Comparison of ENCODE assay signal across 13 mouse cellular contexts in the genomic region with DNA sequence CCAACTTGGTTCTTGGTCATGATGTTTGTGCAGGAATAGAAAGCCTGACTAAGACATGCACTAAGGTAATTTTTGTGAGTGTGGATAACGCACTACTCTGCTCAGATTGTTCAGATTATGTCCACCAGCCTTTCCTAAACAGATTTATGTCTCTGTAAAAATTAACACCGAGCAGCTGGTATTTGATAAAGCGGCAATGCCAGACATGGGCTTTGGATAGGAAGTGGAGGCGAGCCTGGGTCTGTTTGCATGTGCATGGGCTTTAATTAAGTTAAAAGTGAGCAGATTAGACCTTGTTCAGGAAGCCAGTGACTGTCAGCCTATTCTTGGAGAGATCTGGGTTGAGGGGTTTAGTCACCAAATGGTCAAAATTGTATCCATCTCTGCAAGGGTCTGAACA.
"Had no signal": no experiment of that assay in that cellular context is flagged by ENCODE, and none has a peak within 500 bp of the region (broad histone marks: within the 10 kb centered on the region; RNA-seq: fewer than 3 reads in every experiment).

No protein-coding gene starts in this region.

- DNase-seq: liver, postnatal 0 days; lung, embryonic 14.5 days; lung, postnatal 10 days; lung, postnatal 4 days; midbrain, embryonic 14.5 days; retina, postnatal 1 day; right cerebral cortex, adult 18-20 months; right cerebral cortex, postnatal 25 days; right cerebral cortex, postnatal 4 days; spleen, adult 18-20 months; thymus, adult 18-20 months; thymus, postnatal 14 days; thymus, postnatal 36 days had no signal
